Mouse (Mus musculus): ENCODE measurements around the gene Tnfsf12. TPM values are rescaled to one million over a fixed set of nuclear protein-coding genes. Genes with fewer than 3 reads are reported as not detected.
"Not testable (repeated sequence)": the region's sequence is repeated elsewhere in the genome, so short reads cannot be mapped to it uniquely, and the experiment has no call there.

Gene Tnfsf12
- 4.4 and 5.6 TPM in 2 replicates for polyA plus RNA-seq (2015; fragmentation: Nextera tagmentation; extraction: Ambion mirVana)

DNA sequence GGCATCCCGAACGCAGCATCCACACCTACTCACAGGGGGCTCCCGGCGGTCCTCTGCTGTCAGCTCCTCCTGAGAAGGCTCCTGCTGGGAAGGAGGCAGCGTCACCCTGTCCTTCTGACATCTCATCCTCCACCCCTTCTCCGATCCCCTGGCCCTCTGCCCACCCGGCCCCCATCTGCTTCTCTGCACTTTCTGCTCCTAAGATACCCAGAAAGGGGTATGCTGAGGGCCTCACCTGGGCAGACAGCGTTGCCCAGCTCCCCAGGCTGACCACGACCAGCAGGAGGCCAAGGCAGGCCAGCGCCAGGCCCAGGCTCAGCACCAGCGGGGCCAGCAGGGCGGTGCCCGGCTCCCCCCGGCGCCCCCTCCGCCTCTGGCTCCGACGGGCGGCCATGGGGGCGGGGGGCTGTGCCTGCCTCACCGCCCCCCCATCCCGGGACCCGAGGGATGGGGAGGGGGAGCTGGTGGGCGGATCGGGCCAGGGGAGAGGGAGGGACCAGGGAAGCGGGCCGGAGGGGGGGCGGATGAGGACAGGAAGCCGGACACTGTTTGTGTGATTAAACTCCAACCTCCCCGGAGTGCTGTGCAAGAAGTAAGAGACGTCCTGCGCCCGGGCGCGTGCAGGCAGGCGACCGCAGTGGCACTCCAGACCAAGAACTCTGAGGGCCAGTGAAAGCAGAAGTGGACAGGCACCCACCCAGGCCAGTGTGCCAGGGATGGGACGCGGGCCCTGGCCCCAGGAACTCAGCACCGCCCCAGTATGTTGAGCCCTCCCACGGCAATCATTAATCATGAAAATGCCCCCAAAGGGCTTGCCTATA is at the start of gene Tnfsf12, which contains the start of gene Tnfsfm13:
Tnfsf12 (minus strand) TSS at position 489 of the 821 bp plus-strand sequence.
Tnfsfm13 (minus strand) TSS at position 738 of the 821 bp plus-strand sequence.
- peak within 1 kb of the TSS; percentile 52 for H3K4me3 ChIP-seq (ENCODE audit: low read length)
- peak; percentile 72 for ATAC-seq
- H3K9me3 ChIP-seq (ENCODE audit: control insufficient read depth, low read length) = no peaks in the 10 kb centered on the region
- peak within 1 kb of the TSS; percentile 96 for H3K4me2 ChIP-seq (ENCODE audit: low read length)
- peaks cover 11% of the 10 kb centered on the region for H3K4me1 ChIP-seq (ENCODE audit: control insufficient read depth, insufficient read depth, low read depth, low read length)
- H3K27me3 ChIP-seq (replicated peaks; ENCODE audit: control insufficient read depth, insufficient read depth, low read length) = no peaks in the 10 kb centered on the region; the same call in 1 of the 2 replicates
- peak within 1 kb of the TSS; percentile 84 for H3K9ac ChIP-seq (ENCODE audit: low read depth, low read length)
- no peaks in the 10 kb centered on the region for H3K36me3 ChIP-seq (ENCODE audit: control insufficient read depth, insufficient read depth, low read length)
- WGBS = under 1% methylated on average over 29 of the region's 41 CpGs
- no peak within 1 kb of the TSS; the same call in 1 of the 2 replicates for H3K27ac ChIP-seq (ENCODE audit: low read depth, low read length)

DNA sequence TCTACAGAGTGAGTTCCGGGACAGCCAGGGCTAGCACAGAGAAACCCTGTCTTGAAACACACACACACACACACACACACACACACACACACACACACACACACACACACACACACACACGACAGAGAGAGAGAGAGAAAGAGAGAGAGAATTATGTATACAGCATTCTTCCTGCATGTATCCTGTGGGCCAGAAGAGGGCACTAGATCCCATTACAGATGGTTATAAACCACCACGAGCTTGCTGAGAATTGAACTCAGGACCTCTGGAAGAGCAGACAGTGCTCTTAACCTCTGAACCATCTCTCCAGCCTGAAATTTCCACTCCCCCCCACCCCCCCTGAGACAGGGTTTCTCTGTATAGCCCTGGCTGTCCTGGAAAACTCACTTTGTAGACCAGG is 35.8 kb upstream of the Tnfsf12 start:
- H3K4me1 ChIP-seq (ENCODE audit: control insufficient read depth, insufficient read depth, low read depth, low read length); H3K4me3 ChIP-seq (ENCODE audit: low read length); ATAC-seq; H3K9me3 ChIP-seq (ENCODE audit: control insufficient read depth, low read length); H3K4me2 ChIP-seq (ENCODE audit: low read length); H3K9ac ChIP-seq (ENCODE audit: low read depth, low read length); H3K27me3 ChIP-seq (replicated peaks; ENCODE audit: control insufficient read depth, insufficient read depth, low read length); H3K27ac ChIP-seq (ENCODE audit: low read depth, low read length): not testable (repeated sequence)
- 89% methylated on average over 2 of the region's 3 CpGs for WGBS
- peaks cover 24% of the 10 kb centered on the region for H3K36me3 ChIP-seq (ENCODE audit: control insufficient read depth, insufficient read depth, low read length)

DNA sequence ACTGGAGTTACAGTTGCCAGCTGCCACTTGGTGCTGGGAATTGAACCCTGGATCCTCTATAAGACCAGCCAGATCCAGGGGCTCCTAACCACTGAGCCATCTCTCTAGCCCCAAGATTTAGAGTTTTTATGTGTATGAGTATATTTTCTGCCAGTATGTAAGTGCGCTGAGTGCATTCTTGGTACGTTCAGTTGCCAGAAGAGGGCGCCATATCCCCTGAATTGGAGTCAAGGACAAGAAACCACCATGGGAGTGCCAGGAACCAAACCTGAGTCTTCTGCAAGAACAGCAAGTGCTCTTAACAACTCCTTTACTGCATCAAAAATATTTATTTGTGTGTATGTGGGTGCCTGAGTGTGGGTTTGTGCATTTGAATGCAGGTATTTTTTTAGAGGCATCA is 33.4 kb upstream of the Tnfsf12 start:
- Histone ChIP-seq H3K36me3 (ENCODE audit: control insufficient read depth, insufficient read depth, low read length) (peaks cover 4% of the 10 kb centered on the region; the same call in 1 of the 2 replicates), H3K4me3 (ENCODE audit: low read length) (no peak overlapping the region), H3K27ac (ENCODE audit: low read depth, low read length) (no peak overlapping the region), H3K9ac (ENCODE audit: low read depth, low read length) (no peak overlapping the region), H3K9me3 (ENCODE audit: control insufficient read depth, low read length) (no peaks in the 10 kb centered on the region), H3K4me1 (ENCODE audit: control insufficient read depth, insufficient read depth, low read depth, low read length) (no peaks in the 10 kb centered on the region), H3K4me2 (ENCODE audit: low read length) (no peak overlapping the region), H3K27me3 (replicated peaks; ENCODE audit: control insufficient read depth, insufficient read depth, low read length) (no peaks in the 10 kb centered on the region)
- 17% methylated on average over 3 of the region's 3 CpGs for WGBS
- no peak for ATAC-seq

DNA sequence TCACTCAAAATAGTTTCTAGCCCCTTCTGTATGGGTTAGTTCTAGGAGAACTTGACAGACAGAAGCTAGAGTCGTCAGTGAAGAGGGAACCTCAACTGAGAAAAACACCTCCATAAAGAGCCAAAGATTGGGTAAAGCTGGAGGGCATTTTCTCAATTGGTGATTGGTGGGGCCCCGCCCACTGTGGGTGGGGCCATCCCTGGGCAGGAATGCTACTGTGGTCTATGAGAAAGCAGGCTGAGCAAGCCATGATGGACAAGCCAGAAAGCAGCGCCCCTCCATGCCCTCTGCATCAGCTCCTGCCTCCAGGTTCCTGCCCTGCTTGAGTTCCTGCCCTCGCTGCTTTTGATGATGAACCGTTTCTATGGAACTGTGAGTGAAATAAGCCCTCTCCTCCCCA is 30.3 kb upstream of the Tnfsf12 start:
- ATAC-seq = no peak

DNA sequence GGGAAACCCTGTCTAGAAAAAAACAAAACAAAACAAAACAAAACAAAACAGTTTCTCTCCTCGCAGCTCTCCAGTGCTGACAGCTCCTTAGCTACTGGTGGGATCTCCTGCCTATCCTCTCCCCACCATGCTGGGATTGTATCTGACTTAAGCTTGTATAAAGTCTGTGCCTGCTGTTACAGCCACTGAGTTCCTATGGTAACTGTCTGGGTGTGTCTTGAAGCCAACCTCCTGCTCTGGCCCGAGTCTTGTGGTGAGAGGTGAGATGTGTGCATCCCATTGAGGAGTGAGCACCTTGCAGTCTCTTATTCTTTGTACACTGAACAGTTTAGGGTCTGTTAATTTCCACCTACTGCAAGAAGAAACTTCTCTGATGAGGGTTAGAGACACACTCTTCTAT is 27.4 kb upstream of the Tnfsf12 start:
- Histone ChIP-seq H3K9ac (ENCODE audit: low read depth, low read length) (no peak overlapping the region), H3K9me3 (ENCODE audit: control insufficient read depth, low read length) (no peaks in the 10 kb centered on the region), H3K27ac (ENCODE audit: low read depth, low read length) (no peak overlapping the region), H3K4me3 (ENCODE audit: low read length) (no peak overlapping the region), H3K36me3 (ENCODE audit: control insufficient read depth, insufficient read depth, low read length) (no peaks in the 10 kb centered on the region), H3K4me1 (ENCODE audit: control insufficient read depth, insufficient read depth, low read depth, low read length) (no peaks in the 10 kb centered on the region), H3K27me3 (replicated peaks; ENCODE audit: control insufficient read depth, insufficient read depth, low read length) (no peaks in the 10 kb centered on the region), H3K4me2 (ENCODE audit: low read length) (no peak overlapping the region)
- ATAC-seq = no peak
- 49% methylated on average over 2 of the region's 2 CpGs for WGBS

More for the DNA sequence above, 30.3 kb upstream of the Tnfsf12 start:
- Histone ChIP-seq H3K9me3 (ENCODE audit: control insufficient read depth, low read length) (no peaks in the 10 kb centered on the region), H3K4me2 (ENCODE audit: low read length) (no peak overlapping the region), H3K36me3 (ENCODE audit: control insufficient read depth, insufficient read depth, low read length) (no peaks in the 10 kb centered on the region), H3K4me1 (ENCODE audit: control insufficient read depth, insufficient read depth, low read depth, low read length) (no peaks in the 10 kb centered on the region), H3K9ac (ENCODE audit: low read depth, low read length) (no peak overlapping the region), H3K27ac (ENCODE audit: low read depth, low read length) (no peak overlapping the region), H3K27me3 (replicated peaks; ENCODE audit: control insufficient read depth, insufficient read depth, low read length) (no peaks in the 10 kb centered on the region), H3K4me3 (ENCODE audit: low read length) (no peak overlapping the region)
- 37% methylated on average over 5 of the region's 5 CpGs for WGBS

DNA sequence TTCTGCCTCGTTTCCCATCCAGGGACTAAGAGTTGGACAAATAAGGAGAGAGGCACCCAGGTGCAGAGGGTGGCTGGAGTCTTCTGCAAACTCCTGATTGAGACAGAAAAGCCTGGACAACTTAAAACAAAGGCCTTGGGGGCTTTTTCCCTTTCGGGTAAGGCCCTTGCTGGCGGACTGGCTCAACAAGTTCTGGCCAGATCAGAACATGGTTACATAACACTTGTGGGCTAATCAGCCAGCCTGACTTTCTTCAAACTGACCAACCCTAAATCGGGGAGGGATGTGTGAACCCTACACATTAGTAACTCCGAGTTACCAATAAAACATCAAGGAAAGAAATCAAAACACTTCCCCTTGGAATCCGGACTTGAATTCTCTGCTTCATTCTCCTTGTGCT is 25.2 kb upstream of the Tnfsf12 start:
- ATAC-seq = no peak
- Histone ChIP-seq H3K36me3 (ENCODE audit: control insufficient read depth, insufficient read depth, low read length) (no peaks in the 10 kb centered on the region), H3K4me3 (ENCODE audit: low read length) (no peak overlapping the region), H3K27me3 (replicated peaks; ENCODE audit: control insufficient read depth, insufficient read depth, low read length) (no peaks in the 10 kb centered on the region), H3K4me2 (ENCODE audit: low read length) (no peak overlapping the region), H3K27ac (ENCODE audit: low read depth, low read length) (no peak overlapping the region), H3K4me1 (ENCODE audit: control insufficient read depth, insufficient read depth, low read depth, low read length) (no peaks in the 10 kb centered on the region), H3K9ac (ENCODE audit: low read depth, low read length) (no peak overlapping the region), H3K9me3 (ENCODE audit: control insufficient read depth, low read length) (no peaks in the 10 kb centered on the region)
- WGBS = 75% methylated on average over 6 of the region's 6 CpGs

DNA sequence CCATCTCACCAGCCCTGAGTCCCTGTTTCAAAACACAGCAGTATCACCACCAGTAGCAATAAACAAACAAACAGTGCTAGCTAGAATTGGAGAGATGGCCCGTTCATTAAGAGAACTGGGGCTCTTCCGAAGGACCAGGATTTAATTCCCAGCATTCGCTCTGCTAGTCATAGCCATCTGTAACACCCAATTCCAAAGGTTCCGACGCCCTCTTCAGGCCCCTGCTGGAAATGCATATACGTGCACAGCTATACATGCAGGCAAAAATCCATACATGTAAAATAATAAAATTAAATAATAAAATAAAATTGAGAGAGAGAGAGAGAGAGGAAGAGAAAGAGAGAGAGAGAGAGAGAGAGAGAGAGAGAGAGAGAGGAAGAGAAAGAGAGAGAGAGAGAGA is 23.8 kb upstream of the Tnfsf12 start:
- Histone ChIP-seq H3K36me3 (ENCODE audit: control insufficient read depth, insufficient read depth, low read length) (no peaks in the 10 kb centered on the region), H3K4me1 (ENCODE audit: control insufficient read depth, insufficient read depth, low read depth, low read length) (no peaks in the 10 kb centered on the region), H3K4me3 (ENCODE audit: low read length) (no peak overlapping the region), H3K9ac (ENCODE audit: low read depth, low read length) (no peak overlapping the region), H3K9me3 (ENCODE audit: control insufficient read depth, low read length) (no peaks in the 10 kb centered on the region), H3K27me3 (replicated peaks; ENCODE audit: control insufficient read depth, insufficient read depth, low read length) (no peaks in the 10 kb centered on the region), H3K4me2 (ENCODE audit: low read length) (no peak overlapping the region), H3K27ac (ENCODE audit: low read depth, low read length) (no peak overlapping the region)
- 68% methylated on average over 6 of the region's 6 CpGs for WGBS
- ATAC-seq = no peak

DNA sequence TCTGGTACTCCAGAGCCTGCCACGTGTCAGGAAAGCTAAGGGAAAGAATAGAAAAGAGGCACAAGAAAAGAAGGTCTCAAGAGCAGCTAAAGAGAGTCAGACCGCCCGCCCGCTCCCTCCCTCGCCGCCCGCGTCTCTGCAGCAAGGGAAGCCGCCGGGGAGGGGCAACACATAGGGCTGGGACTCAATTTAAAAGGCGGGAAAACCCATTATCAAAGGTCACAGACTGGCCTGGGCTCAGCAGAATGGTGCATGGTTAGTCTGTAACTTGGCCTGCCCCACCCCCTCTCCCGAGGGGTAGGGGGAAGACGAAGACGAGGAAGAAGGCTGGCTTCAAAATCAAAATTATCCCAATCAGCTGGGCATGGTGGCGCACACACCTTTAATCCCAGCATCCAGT is 23.0 kb upstream of the Tnfsf12 start:
- Histone ChIP-seq H3K27me3 (replicated peaks; ENCODE audit: control insufficient read depth, insufficient read depth, low read length) (no peaks in the 10 kb centered on the region), H3K9ac (ENCODE audit: low read depth, low read length) (no peak overlapping the region)
- 26% methylated on average over 15 of the region's 15 CpGs for WGBS

DNA sequence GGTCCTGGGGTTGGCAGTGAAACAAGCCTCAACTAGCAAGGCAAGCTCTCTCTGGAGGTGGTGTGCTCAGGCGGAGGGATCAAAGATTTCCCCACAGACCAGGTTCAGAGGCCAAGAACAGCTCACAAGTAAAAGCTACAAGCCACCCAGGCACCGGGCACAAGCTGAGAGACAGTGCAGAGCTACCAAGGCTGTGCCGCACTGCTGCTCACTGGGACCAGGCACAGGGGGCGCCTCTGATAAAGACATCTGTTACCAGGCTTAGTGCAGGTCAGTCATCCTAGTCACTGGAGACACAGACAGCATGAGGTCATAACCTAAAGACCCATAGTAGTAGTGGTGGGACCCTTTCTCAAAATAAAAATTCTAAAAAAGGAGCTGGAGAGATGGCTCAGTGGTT is 21.3 kb upstream of the Tnfsf12 start:
- WGBS = 67% methylated on average over 4 of the region's 4 CpGs
- ATAC-seq = no peak
- H3K36me3 ChIP-seq (ENCODE audit: control insufficient read depth, insufficient read depth, low read length) = no peaks in the 10 kb centered on the region
- H3K27ac ChIP-seq (ENCODE audit: low read depth, low read length) = no peak overlapping the region
- no peak overlapping the region for H3K4me3 ChIP-seq (ENCODE audit: low read length)
- no peak overlapping the region for H3K9ac ChIP-seq (ENCODE audit: low read depth, low read length)
- H3K4me1 ChIP-seq (ENCODE audit: control insufficient read depth, insufficient read depth, low read depth, low read length) = no peaks in the 10 kb centered on the region
- H3K4me2 ChIP-seq (ENCODE audit: low read length) = no peak overlapping the region
- no peaks in the 10 kb centered on the region for H3K9me3 ChIP-seq (ENCODE audit: control insufficient read depth, low read length)
- no peaks in the 10 kb centered on the region for H3K27me3 ChIP-seq (replicated peaks; ENCODE audit: control insufficient read depth, insufficient read depth, low read length)

More for the DNA sequence above, 23.0 kb upstream of the Tnfsf12 start:
- no peak overlapping the region for H3K27ac ChIP-seq (ENCODE audit: low read depth, low read length)
- no peaks in the 10 kb centered on the region for H3K4me1 ChIP-seq (ENCODE audit: control insufficient read depth, insufficient read depth, low read depth, low read length)
- no peak overlapping the region for H3K4me3 ChIP-seq (ENCODE audit: low read length)
- H3K4me2 ChIP-seq (ENCODE audit: low read length) = peak overlapping the region; percentile 29
- ATAC-seq = no peak
- H3K9me3 ChIP-seq (ENCODE audit: control insufficient read depth, low read length) = no peaks in the 10 kb centered on the region
- H3K36me3 ChIP-seq (ENCODE audit: control insufficient read depth, insufficient read depth, low read length) = no peaks in the 10 kb centered on the region

Data from hindbrain, embryonic 16.5 days (tissue).